Mouse (Mus musculus): Measurements from ENCODE around the gene Fsd1.

DNA sequence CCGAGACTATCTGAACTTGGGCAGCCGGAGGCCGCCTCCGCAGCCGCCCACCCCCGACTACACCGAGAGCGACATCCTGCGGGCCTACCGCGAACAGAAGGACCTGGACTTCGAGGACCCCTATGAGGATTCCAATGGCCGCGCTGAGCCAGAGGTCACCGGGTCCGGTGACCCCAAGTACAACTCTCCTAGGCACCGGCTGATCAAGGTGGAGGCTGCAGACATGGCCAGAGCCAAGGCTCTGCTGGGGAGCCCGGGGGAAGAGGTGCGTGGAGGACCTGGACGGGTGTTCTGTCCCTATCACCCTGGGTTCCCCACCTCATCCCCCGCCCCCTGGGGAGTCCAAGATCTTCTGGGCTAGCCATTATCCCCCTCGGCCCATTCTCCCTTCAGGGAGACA is 14.9 kb upstream of the Fsd1 start:
- TF ChIP-seq CEBPB (IDR thresholded peaks at IDR 0.05; ENCODE audit: low read depth) (no peak), CTCF (IDR thresholded peaks at IDR 0.05; ENCODE audit: control insufficient read depth, insufficient read depth, insufficient read length) (no peak), USF1 (IDR thresholded peaks at IDR 0.05; ENCODE audit: low read depth) (no peak), MAX (IDR thresholded peaks at IDR 0.05) (no peak), MYOG (IDR thresholded peaks at IDR 0.05; ENCODE audit: control insufficient read depth, extremely low read depth, insufficient read length) (no peak)

Data from C2C12 (cell line).